Comparison of ENCODE assay signal across 8 mouse cellular contexts in the genomic region with DNA sequence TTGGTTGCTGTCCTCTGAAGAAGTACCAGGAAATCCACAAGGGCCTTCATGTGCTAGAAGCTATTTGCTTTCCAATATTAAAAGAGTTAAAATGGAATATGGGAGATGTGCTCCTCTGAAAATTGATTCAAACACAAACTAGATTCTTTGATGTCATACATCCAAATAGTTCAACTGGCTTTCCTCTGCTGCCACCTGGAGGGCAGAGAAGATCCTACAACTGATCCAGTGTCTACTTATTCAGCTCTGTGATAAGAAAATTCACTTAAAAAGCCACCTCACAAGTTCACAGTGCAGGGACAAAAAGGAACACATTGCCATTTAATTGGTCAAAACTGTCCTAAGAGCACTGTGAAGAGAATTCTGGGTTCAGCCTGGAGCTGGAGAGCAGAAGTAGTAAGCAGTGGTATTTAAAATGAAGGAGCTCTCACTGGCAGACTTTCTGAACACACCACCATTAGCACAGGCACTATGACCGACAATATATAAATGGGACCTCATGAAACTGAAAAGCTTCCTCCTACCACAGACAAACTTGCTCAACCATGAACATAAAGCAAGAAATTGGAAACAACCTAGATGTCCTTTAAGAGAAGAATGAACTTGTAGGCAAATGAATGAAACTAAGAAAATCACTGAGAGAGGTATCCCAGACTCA.
DNase-seq lines count a peak whose midpoint lies in the region; ATAC-seq and TF ChIP-seq lines count a peak whose summit lies in the region.

No protein-coding gene starts in this region.

- H3K4me3 ChIP-seq in kidney, adult 2 months (ENCODE audit: insufficient read depth, low read depth, low read length) = no peak overlapping the region
- no peak overlapping the region for H3K4me3 ChIP-seq in kidney, embryonic 14.5 days (ENCODE audit: low read length)

- no peak overlapping the region for H3K27ac ChIP-seq in kidney, adult 2 months (ENCODE audit: insufficient read depth, low read depth, low read length)
- H3K27ac ChIP-seq in kidney, embryonic 14.5 days (ENCODE audit: low read depth, low read length) = no peak overlapping the region

- no peak for ATAC-seq in kidney, embryonic 14.5 days (ENCODE audit: low FRiP score, low TSS enrichment)

- no peak overlapping the region for H3K9ac ChIP-seq in kidney, embryonic 14.5 days (ENCODE audit: low read depth, low read length)

- H3K4me2 ChIP-seq in kidney, embryonic 14.5 days (replicated peaks; ENCODE audit: low read depth, low read length) = no peak overlapping the region

- DNase-seq in kidney, adult 2 months = peak; percentile 69
- peak; percentile 83 for DNase-seq in adrenal gland, postnatal 10 days
- DNase-seq in embryo, embryonic 9.5 days (ENCODE audit: extremely low spot score) = peak; percentile 62
- peak; percentile 84 for DNase-seq in heart, postnatal 4 days
- peak; percentile 89 to 91 for DNase-seq in left cerebral cortex, postnatal 14 days (ENCODE audit: low spot score in 2 of 2)
- peak; percentile 28 to 67 for DNase-seq in natural killer cell, adult 2 months (ENCODE audit: low spot score in 2 of 2)
- peak; percentile 73 for DNase-seq in thymus, postnatal 0 days (ENCODE audit: low spot score)

- H3K4me1 ChIP-seq in kidney, adult 2 months (ENCODE audit: control insufficient read depth, insufficient read depth, low read length) = no peaks in the 10 kb centered on the region
- no peaks in the 10 kb centered on the region for H3K4me1 ChIP-seq in kidney, embryonic 14.5 days (ENCODE audit: control insufficient read depth, insufficient read depth, low read length)

- intact Hi-C loops in left cerebral cortex, postnatal 14 days (cut with DNase I) = loop anchor here (5.0 kb wide), 2 partner anchors 107 to 217 kb away; no protein-coding TSS in a partner anchor

- no peaks in the 10 kb centered on the region for H3K36me3 ChIP-seq in kidney, adult 2 months (ENCODE audit: control insufficient read depth, insufficient read depth, low read length)
- H3K36me3 ChIP-seq in kidney, embryonic 14.5 days (ENCODE audit: control insufficient read depth, insufficient read depth, low read length) = no peaks in the 10 kb centered on the region; the same call in 1 of the 2 replicates

- TF ChIP-seq POLR2A in kidney, adult 2 months (IDR thresholded peaks at IDR 0.05; ENCODE audit: low read depth, low read length) = no peak

- WGBS in kidney, adult 2 months = 91% methylated on average over 1 of the region's 1 CpGs
- WGBS in kidney, embryonic 14.5 days = 97% methylated on average over 1 of the region's 1 CpGs

- TF ChIP-seq CTCF in kidney, adult 2 months (conservative IDR thresholded peaks at IDR 0.05; ENCODE audit: insufficient read depth, insufficient read length, low read depth, low read length) = 0 out of 2 replicates have a peak, but pooled peaks have one; percentile 1

- H3K27me3 ChIP-seq in kidney, adult 2 months (replicated peaks; ENCODE audit: control insufficient read depth, insufficient read depth, low read length) = no peaks in the 10 kb centered on the region
- H3K27me3 ChIP-seq in kidney, embryonic 14.5 days (ENCODE audit: control insufficient read depth, insufficient read depth, low read length) = no peaks in the 10 kb centered on the region

- no peaks in the 10 kb centered on the region for H3K9me3 ChIP-seq in kidney, embryonic 14.5 days (ENCODE audit: control insufficient read depth, low read length)
